Mouse (Mus musculus) forebrain, embryonic 10.5 days (tissue): Measurements from ENCODE around the gene Mob3b. TPM values are rescaled to one million over a fixed set of nuclear protein-coding genes. Genes with fewer than 3 reads are reported as not detected.
A peak's percentile ranks its signal among the peaks of the same experiment; 100 is the strongest.

ENCODE experiments used
- DNase-seq: peaks from one replicate; pipeline ENCODE4 v3.0.0-alpha.2; 2017; ENCODE audit warnings: low spot score; ENCODE audit errors: extremely low spot score
- H3K27ac ChIP-seq: fragments of 300-500 bp; sonication (generic); 2 replicates; pipeline ENCODE4 v1.5.1; 2016; ENCODE audit warnings: mild to moderate bottlenecking
- H3K27me3 ChIP-seq: fragments of 300-500 bp; sonication (generic); 2 replicates; pipeline ENCODE4 v1.6.1; 2016; ENCODE audit warnings: mild to moderate bottlenecking; ENCODE audit not compliant: poor library complexity, severe bottlenecking
- H3K36me3 ChIP-seq: fragments of 300-500 bp; sonication (generic); replicated peaks from 2 replicates; pipeline ENCODE4 v1.6.1; 2016; ENCODE audit warnings: mild to moderate bottlenecking, moderate library complexity
- H3K4me1 ChIP-seq: fragments of 300-500 bp; sonication (generic); 2 replicates; pipeline ENCODE4 v1.6.1; 2016
- H3K4me3 ChIP-seq: fragments of 300-500 bp; sonication (generic); 2 replicates; pipeline ENCODE4 v1.5.1; 2016; ENCODE audit warnings: mild to moderate bottlenecking, moderate library complexity
- H3K9me3 ChIP-seq: fragments of 300-500 bp; sonication (generic); 2 replicates; pipeline ENCODE4 v1.6.1; 2016; ENCODE audit warnings: mild to moderate bottlenecking, moderate library complexity
- WGBS: fragments of 180-500 bp; shearing (Covaris S2); methylation state at CpG from one replicate; pipeline ENCODE4 v1.1.7; 2016; 5-methylcytosine and 5-hydroxymethylcytosine counted together
- polyA plus RNA-seq: library from polyadenylated mRNA; unstranded; fragments of >200 nt; fragmentation: Nextera tagmentation; extraction: Ambion mirVana; gene quantifications from 2 replicates; pipeline ENCODE4 v1.2.1, GENCODE M21; 2016

The Mob3b gene
- polyA plus RNA-seq, 1 experiment from 2014 or later, result 24.1 TPM

DNA sequence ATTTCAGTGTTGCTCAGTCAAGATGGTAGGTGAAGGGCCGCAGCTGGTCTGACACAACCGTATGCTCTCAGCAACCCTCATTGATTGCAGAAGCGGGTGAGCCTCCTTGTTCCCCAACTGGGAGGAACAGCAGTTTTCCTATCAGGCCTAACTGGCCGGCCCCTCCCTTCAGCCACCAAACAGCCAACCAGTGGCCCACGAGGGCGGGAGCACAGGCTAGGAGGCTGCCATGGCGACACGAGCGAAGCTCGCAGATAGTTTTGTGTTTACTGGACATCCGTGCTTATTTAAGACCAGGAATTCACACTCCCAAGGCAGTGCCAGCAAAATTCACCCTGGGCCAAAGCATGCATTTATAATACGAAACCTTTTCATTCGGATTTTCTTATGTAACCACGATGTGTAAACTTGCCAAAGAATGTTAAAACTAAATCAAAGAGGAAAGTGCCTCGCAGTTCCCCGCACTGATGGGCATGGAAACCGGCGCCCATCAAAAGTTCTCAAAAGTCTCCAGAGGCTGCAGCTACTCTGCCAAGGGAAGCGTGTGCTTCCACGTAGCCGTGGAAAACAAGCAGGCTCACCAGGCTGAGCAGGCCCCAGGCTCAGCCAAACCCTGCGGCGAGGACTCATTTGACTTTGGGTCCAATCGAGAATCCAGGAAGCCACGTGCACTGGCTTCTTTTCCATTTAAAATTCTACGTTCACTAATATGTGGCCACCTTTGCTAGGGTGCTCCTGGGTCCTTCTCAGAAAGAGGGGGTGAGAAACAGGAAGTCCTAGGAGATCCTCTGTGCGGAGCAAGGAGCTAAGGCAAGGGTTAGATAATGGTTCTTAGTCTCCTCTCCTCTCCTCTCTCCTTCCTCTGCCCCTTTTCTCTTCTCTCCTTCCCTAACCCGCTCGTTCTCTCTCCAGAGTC, 57.2 kb downstream of the Mob3b start:
- 0 out of 2 replicates have a peak, but pooled peaks cover 13% of the 10 kb centered on the region for H3K27me3 ChIP-seq
- H3K9me3 ChIP-seq, result no peaks in the 10 kb centered on the region
- H3K36me3 ChIP-seq, result no peaks in the 10 kb centered on the region
- peak; percentile 82 for DNase-seq
- 7% methylated on average over 29 of the region's 29 CpGs for WGBS
- H3K27ac ChIP-seq, result peak overlapping the region; percentile 69
- H3K4me3 ChIP-seq, result peak overlapping the region; percentile 47
- peaks cover 43% of the 10 kb centered on the region for H3K4me1 ChIP-seq

DNA sequence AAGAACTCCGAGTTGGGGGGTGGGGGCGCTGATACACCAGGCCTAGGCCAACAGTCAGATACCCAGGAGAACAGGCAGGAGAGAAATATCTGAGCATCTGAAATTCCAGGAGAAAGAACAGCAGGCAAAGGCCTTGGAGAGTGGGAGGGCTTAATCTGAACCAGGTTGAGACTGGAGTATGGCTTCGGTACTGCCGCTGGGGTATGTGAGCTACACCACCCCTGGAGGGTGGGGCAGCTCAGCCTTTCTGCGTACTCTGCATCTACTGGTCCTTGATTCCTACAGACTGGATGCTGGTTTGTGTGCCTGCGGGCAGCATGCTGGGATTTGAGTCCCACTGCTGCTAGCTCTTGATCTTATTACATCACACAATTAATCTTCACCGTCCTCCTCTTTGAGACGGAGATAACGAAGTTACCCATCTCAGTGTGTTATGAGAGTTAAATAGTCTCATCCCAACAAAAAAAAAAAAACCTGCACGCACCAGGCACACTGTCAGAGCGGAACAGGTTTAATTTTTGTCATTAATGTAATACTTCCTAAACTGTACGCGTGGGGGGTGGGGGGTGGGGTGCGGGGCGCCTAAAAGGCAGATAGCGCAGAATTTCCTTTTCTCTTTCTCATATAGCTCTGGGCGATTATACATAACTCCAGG, 57.9 kb downstream of the Mob3b start:
- Histone ChIP-seq H3K27me3 (0 out of 2 replicates have a peak, but pooled peaks cover 13% of the 10 kb centered on the region), H3K4me3 (peak overlapping the region; percentile 47), H3K27ac (peak overlapping the region; percentile 69), H3K4me1 (peaks cover 35% of the 10 kb centered on the region), H3K9me3 (no peaks in the 10 kb centered on the region), H3K36me3 (no peaks in the 10 kb centered on the region)
- DNase-seq, result peak; percentile 35
- WGBS, result 27% methylated on average over 17 of the region's 17 CpGs

DNA sequence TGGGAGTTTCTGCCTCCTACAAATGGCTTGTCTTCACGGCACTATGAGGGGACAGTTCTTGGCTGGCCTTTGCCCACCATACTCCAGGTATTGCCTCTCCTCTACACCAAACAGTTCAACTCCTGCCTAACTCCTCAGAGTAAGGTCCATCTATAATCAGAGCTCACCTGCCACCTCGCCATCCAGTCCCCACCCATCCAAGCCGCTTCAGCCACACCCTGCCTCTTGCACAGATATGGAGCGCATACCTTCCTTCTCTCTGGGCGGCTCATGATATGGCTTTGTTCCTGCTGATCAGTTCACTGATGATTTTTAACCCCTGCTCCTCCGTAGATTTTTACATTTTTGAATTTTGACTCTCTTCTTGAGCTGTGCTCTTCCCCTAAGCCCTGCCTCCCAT, 58.7 kb downstream of the Mob3b start:
- Histone ChIP-seq H3K27ac (no peak overlapping the region), H3K27me3 (0 out of 2 replicates have a peak, but pooled peaks cover 13% of the 10 kb centered on the region)
- WGBS, result 86% methylated on average over 6 of the region's 6 CpGs

DNA sequence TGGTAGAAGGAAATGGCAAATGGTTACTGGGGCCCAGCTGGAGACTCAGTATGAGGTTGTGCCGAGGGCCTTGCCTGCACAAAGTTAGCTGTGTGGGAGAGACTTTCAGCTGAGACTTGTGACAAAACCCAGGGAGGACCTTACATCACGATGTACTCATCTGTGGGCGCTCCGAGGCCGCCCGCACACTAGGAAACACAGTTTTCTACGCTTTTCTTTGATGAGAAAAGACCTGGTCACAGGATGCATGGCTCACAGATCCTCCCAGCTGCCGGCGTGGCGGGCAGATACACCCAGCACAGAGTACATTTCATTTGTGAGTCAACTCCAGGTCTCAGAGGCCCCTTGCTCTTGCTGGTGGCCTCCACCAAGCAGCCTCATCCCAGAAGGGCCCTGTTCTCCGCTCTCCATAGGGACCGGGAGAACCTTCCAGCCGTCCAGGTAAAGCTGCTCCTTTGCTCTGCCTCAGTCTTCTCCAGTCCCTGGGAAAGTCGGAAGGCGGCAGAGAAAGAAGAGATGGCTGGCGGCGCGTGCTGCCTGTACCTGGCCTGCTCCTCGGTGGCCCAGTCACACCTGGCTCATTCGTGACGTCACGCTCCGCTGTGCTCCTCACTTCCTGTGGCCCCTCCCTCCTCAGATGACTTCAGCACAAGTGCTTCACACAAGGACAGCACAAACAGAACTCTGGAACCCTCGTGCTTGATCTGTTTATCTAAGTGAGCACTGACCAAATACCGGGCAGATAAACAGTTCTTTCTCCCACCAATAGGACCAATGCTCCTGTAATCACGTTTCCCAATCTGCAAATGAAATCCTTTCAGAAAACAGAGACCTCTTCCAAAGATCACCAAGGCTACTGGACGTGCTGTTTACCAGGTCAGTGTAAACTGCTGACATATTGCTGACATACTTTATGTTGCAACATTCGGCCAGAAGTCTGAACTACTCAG, 60.8 kb downstream of the Mob3b start:
- Histone ChIP-seq H3K9me3 (no peaks in the 10 kb centered on the region), H3K4me1 (peaks cover 34% of the 10 kb centered on the region), H3K36me3 (no peaks in the 10 kb centered on the region), H3K27ac (no peak overlapping the region), H3K4me3 (no peak overlapping the region), H3K27me3 (0 out of 2 replicates have a peak, but pooled peaks cover 9% of the 10 kb centered on the region)
- no peak for DNase-seq
- 87% methylated on average over 28 of the region's 28 CpGs for WGBS

More for the DNA sequence above, 58.7 kb downstream of the Mob3b start:
- Histone ChIP-seq H3K4me3 (no peak overlapping the region), H3K4me1 (peaks cover 35% of the 10 kb centered on the region), H3K9me3 (no peaks in the 10 kb centered on the region), H3K36me3 (no peaks in the 10 kb centered on the region)
- no peak for DNase-seq

DNA sequence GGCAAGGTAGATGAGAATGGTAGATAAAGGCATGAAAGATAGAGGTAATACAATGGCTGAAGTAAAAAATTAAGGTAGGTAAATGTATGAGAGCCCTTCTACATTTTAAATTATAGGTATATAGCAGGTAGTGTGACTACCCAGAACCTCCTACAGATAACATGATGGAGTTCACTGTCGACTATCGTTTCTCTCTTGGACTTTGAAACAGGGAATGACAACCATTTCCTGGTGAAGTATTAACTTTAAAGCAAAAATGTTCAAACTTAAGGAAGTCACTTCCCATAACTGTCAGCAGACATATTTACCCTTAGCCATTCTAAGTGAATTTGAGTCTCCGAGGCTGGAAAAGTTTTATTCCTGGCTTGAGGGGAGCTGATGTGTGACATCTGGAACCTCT, 64.8 kb downstream of the Mob3b start:
- no peak overlapping the region for H3K27ac ChIP-seq
- no peak for DNase-seq
- WGBS, result 89% methylated on average over 3 of the region's 3 CpGs
- no peak overlapping the region for H3K4me3 ChIP-seq
- H3K36me3 ChIP-seq, result no peaks in the 10 kb centered on the region
- no peaks in the 10 kb centered on the region for H3K27me3 ChIP-seq
- peaks cover 6% of the 10 kb centered on the region; the same call in 1 of the 2 replicates for H3K4me1 ChIP-seq
- H3K9me3 ChIP-seq, result no peaks in the 10 kb centered on the region

DNA sequence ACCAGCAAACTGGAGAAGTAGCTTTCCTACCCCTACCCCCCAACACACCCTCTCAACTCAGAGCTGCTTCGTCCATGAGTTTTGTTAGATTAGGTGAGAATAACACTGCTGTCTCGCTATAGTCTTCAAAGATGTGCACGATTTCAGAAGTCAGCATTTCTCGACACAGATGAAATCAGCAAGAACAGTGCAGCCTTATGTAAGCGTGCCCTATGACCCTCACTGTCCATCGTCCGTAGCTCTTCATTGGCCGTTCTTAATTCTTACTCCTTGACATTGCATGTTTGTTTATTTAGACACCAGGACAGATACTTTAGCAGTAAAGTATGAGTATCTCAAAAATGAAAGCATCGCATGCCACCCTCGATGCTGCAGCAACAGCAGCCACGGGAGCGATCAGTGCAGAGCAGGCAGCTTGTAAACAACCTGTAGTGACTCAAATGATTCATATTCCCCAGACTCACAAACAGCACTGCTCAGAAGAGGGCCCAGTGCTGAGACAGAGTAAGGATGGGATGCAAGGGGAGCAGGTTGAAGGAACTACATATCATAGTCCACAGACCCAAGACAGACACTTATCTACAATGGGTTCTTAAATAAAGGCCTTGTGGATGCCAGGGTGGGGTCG, 66.0 kb downstream of the Mob3b start:
- peaks cover 6% of the 10 kb centered on the region; the same call in 1 of the 2 replicates for H3K4me1 ChIP-seq
- no peak overlapping the region for H3K27ac ChIP-seq
- no peak for DNase-seq
- H3K27me3 ChIP-seq, result no peaks in the 10 kb centered on the region
- H3K36me3 ChIP-seq, result no peaks in the 10 kb centered on the region
- no peak overlapping the region for H3K4me3 ChIP-seq
- no peaks in the 10 kb centered on the region for H3K9me3 ChIP-seq
- 89% methylated on average over 13 of the region's 13 CpGs for WGBS

DNA sequence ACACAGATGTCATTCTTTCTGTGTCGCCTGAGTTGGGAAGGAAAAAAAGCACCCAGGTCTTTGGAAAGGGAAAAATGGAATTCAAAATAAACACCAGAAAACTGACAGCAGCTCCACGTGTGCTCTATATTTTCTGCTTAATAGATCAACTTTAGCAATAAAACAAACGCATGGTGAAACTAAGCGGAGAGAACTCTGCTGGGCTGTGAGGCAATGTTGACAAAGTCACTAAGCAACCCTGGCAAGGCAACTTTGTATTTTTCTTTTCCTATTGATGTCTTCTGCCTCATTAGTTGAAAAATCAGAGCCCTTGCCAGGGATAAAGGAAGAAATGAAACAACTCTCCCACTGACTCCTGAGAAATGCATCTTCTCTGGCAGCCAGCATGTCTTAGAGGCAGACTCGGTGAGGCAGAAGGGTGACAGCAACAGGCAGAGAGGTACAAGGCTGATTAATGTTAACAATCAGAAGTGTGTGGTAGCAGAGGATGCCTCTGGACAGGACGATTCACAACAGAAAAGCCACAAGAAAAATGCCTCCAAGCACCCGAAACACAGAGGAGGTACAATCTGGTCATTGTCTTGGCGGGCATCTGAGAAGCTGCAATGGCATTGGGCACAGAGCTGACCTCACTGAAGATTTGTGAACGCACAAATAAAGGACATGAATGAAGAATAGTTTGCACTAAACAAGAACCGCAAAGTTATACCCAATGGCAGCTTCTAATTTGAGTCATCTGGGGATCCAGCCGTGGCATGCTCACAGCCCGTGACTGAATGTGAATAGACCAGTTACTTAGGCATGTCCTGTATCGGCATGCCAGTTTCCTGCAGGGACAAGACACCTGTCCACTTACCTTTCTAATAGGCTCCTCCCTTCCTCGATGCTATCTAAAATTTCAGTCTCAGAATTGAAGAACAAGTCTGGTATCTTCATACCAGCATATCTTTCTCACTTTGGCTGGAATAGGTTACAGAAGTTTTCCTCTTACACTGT, 67.7 kb downstream of the Mob3b start:
- no peaks in the 10 kb centered on the region for H3K9me3 ChIP-seq
- no peaks in the 10 kb centered on the region for H3K27me3 ChIP-seq
- WGBS, result 90% methylated on average over 14 of the region's 14 CpGs
- H3K27ac ChIP-seq, result no peak overlapping the region
- H3K4me1 ChIP-seq, result peaks cover 6% of the 10 kb centered on the region; the same call in 1 of the 2 replicates
- H3K36me3 ChIP-seq, result no peaks in the 10 kb centered on the region
- DNase-seq, result no peak
- H3K4me3 ChIP-seq, result no peak overlapping the region

DNA sequence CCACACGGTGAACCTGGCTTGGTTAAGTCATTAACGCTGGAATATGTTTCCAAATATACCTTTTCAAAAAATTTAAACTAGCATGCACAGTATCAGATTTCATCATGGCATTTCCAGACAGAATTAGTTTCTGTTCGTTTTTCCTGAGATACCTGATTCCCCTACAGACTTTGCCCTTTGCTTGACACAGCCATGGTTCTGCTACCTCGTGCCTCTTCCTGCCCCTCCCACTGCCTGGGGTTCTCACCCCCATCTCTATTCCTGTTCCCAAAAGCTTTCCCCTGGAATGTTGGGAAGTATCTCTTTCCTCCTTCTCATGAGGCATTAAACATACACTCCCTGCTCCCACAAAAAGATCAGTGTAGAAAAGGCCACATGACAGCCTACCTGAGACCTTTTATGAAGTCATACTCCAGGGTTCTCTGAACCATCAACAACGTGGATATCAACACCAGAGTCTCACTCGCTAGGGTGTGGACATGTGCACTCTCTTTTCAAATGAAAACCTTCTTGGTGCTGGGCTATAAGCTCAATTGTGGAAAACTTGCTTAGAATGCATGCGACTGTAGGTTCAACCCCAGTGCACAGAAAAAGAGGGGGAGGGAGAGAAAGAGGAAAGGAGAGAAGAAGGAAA, 71.1 kb downstream of the Mob3b start:
- peaks cover 11% of the 10 kb centered on the region for H3K4me1 ChIP-seq
- 79% methylated on average over 7 of the region's 7 CpGs for WGBS
- peaks cover 7% of the 10 kb centered on the region for H3K36me3 ChIP-seq
- no peaks in the 10 kb centered on the region for H3K27me3 ChIP-seq
- H3K4me3 ChIP-seq, result no peak overlapping the region
- no peaks in the 10 kb centered on the region for H3K9me3 ChIP-seq
- no peak for DNase-seq
- H3K27ac ChIP-seq, result no peak overlapping the region

DNA sequence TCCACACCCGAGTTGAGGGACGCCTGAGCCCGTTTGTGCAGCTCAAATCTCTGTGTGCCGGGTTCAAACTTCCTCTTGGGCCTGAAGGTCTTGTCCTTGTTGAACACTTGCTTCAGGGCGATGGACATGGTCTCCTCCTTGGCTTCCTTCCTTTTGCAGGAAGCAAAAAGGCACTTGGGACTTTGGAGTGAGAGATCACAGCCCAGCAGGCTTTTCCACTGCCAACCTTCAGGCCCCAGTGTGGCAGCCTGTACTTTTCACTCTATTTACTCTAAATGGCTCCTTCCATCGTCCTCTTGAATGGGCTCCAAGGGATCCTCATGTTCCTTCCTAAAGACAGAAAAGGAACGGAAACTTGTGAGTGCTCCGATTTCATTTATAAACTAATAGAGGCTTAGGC, 73.2 kb downstream of the Mob3b start:
- 95% methylated on average over 8 of the region's 8 CpGs for WGBS

DNA sequence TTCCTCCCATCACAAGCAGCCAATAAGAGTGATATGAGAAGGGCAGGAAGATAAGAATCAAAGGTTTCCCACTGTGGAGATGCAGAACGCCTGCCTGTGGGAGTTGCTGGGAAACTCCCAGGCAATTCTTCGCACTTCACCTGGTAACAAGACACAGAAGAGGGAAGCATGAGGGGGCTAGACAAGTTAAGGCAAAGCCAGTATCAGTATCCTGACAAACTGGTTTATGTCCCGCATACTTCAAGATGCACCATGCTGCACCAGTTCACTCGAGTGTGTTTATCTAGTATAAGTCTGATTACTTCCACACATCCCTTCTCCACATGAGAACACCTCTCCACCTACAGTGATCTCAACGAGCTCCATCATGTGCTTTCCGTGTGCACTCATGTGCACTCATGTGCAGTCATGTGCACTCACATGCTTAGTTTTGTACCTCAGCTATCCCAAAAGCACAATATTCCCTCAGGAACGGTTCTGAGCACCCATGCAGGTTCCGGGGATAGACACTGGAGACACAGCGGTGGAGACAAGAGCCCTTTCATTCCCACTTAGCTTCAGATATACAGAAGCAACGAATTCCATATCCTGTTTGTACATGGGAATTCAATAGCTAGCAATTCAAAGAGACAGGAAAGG, 74.7 kb downstream of the Mob3b start:
- H3K9me3 ChIP-seq, result peaks cover 4% of the 10 kb centered on the region; the same call in 1 of the 2 replicates
- no peaks in the 10 kb centered on the region for H3K27me3 ChIP-seq
- peaks cover 6% of the 10 kb centered on the region; the same call in 1 of the 2 replicates for H3K4me1 ChIP-seq
- H3K4me3 ChIP-seq, result no peak overlapping the region
- H3K36me3 ChIP-seq, result peaks cover 11% of the 10 kb centered on the region
- DNase-seq, result no peak
- no peak overlapping the region for H3K27ac ChIP-seq
- WGBS, result 86% methylated on average over 10 of the region's 10 CpGs

More for the DNA sequence above, 73.2 kb downstream of the Mob3b start:
- no peaks in the 10 kb centered on the region for H3K9me3 ChIP-seq
- no peak for DNase-seq
- no peak overlapping the region for H3K27ac ChIP-seq
- H3K27me3 ChIP-seq, result no peaks in the 10 kb centered on the region
- peaks cover 7% of the 10 kb centered on the region for H3K36me3 ChIP-seq
- H3K4me1 ChIP-seq, result peaks cover 6% of the 10 kb centered on the region; the same call in 1 of the 2 replicates
- no peak overlapping the region for H3K4me3 ChIP-seq
